Mouse (Mus musculus): ENCODE data around the gene Akap6.

GRCm38 (mm10) chr12:52662907-52663790, 36.0 kb upstream of the Akap6 start:
- TF ChIP-seq CTCF (IDR thresholded peaks at IDR 0.05; ENCODE audit: borderline replicate concordance, insufficient read depth, low read depth, low read length) (no peak), POLR2A (IDR thresholded peaks at IDR 0.05; ENCODE audit: borderline replicate concordance, insufficient read depth, low read length) (no peak)
